Mouse (Mus musculus) brain, embryonic 14.5 days (tissue): ENCODE measurements around the gene Krt6b. TPM values are rescaled to one million over a fixed set of nuclear protein-coding genes. Genes with fewer than 3 reads are reported as not detected.
"Not testable (repeated sequence)": the region's sequence is repeated elsewhere in the genome, so short reads cannot be mapped to it uniquely, and the experiment has no call there.

Source experiments
- DNase-seq: peaks from one replicate; pipeline ENCODE4 v3.0.0-alpha.2; 2011; ENCODE audit warnings: low read depth
- CTCF ChIP-seq: fragments of 200-500 bp; IDR thresholded peaks from 2 replicates; pipeline ENCODE4 v1.5.1; 2012; ENCODE audit warnings: inconsistent platforms, mild to moderate bottlenecking, moderate library complexity, borderline replicate concordance; ENCODE audit not compliant: insufficient read depth, insufficient read length; ENCODE audit errors: extremely low read depth
- POLR2A ChIP-seq: fragments of 200-500 bp; IDR thresholded peaks from 2 replicates; pipeline ENCODE4 v1.6.1; 2012; ENCODE audit warnings: mild to moderate bottlenecking, inconsistent platforms, borderline replicate concordance; ENCODE audit not compliant: poor library complexity, insufficient read depth, insufficient read length, severe bottlenecking; ENCODE audit errors: extremely low read depth
- polyA plus RNA-seq: library from polyadenylated mRNA; depleted of rRNA; stranded (reverse); fragments of >200 nt; gene quantifications from 2 replicates; pipeline ENCODE4 v1.2.3, GENCODE M21; 2012; rRNA removed

The Krt6b gene
- not detected in 2 replicates for polyA plus RNA-seq

- TF ChIP-seq CTCF (no peak), POLR2A (no peak)
- no peak for DNase-seq
Observed at GRCm38 (mm10) chr15:101680187-101680586, at the start of gene Krt6b. Krt6b (minus strand) TSS chr15:101680287.

GRCm38 (mm10) chr15:101724686-101725085 lies 44.6 kb upstream of the Krt6b start:
- DNase-seq: no peak
- no peak for TF ChIP-seq CTCF
- no peak for TF ChIP-seq POLR2A

- no peak for DNase-seq
- TF ChIP-seq CTCF: no peak
- no peak for TF ChIP-seq POLR2A
Observed at GRCm38 (mm10) chr15:101715831-101716230, 35.7 kb upstream of the Krt6b start.

GRCm38 (mm10) chr15:101714356-101714755 lies 34.3 kb upstream of the Krt6b start:
- TF ChIP-seq CTCF: no peak
- TF ChIP-seq POLR2A: no peak
- no peak for DNase-seq

- no peak for DNase-seq
Observed at GRCm38 (mm10) chr15:101713731-101714130, 33.6 kb upstream of the Krt6b start.

GRCm38 (mm10) chr15:101712720-101713119 lies 32.6 kb upstream of the Krt6b start, which contains the start of gene Krt5:
Krt5 (minus strand) TSS chr15:101712898.
- DNase-seq: no peak
- TF ChIP-seq POLR2A: no peak
- no peak for TF ChIP-seq CTCF

More at GRCm38 (mm10) chr15:101713731-101714130, 33.6 kb upstream of the Krt6b start:
- TF ChIP-seq POLR2A: no peak
- TF ChIP-seq CTCF: no peak

GRCm38 (mm10) chr15:101708683-101709082 lies 28.6 kb upstream of the Krt6b start:
- TF ChIP-seq CTCF (peak; percentile 17; the same call in 1 of the 2 replicates), POLR2A (no peak)
- DNase-seq: no peak

- DNase-seq: no peak
- TF ChIP-seq CTCF (no peak), POLR2A (no peak)
Observed at GRCm38 (mm10) chr15:101707454-101707853, 27.4 kb upstream of the Krt6b start.

GRCm38 (mm10) chr15:101704066-101704465 lies 24.0 kb upstream of the Krt6b start:
- DNase-seq: peak; percentile 11
- TF ChIP-seq POLR2A (no peak), CTCF (peak; percentile 37; the same call in 1 of the 2 replicates)

GRCm38 (mm10) chr15:101702380-101702779 lies 22.3 kb upstream of the Krt6b start:
- TF ChIP-seq CTCF (no peak), POLR2A (no peak)
- DNase-seq: no peak

GRCm38 (mm10) chr15:101699866-101700265 lies 19.8 kb upstream of the Krt6b start:
- DNase-seq: no peak
- TF ChIP-seq CTCF: no peak
- TF ChIP-seq POLR2A: no peak

GRCm38 (mm10) chr15:101699192-101699591 lies 19.1 kb upstream of the Krt6b start:
- peak; percentile 1 for DNase-seq
- TF ChIP-seq CTCF (no peak), POLR2A (no peak)

- TF ChIP-seq CTCF: no peak
- no peak for TF ChIP-seq POLR2A
- DNase-seq: peak; percentile 3
Observed at GRCm38 (mm10) chr15:101697326-101698188, 17.5 kb upstream of the Krt6b start.

- TF ChIP-seq POLR2A: no peak
- TF ChIP-seq CTCF: no peak
- no peak for DNase-seq
Observed at GRCm38 (mm10) chr15:101694207-101694606, 14.1 kb upstream of the Krt6b start, which contains the start of gene Krt6a. Krt6a (minus strand) TSS chr15:101694307.

GRCm38 (mm10) chr15:101690460-101690859 lies 10.4 kb upstream of the Krt6b start:
- DNase-seq: not testable (repeated sequence)
